Mouse (Mus musculus): ENCODE measurements around the gene Fbxo17. TPM values are rescaled to one million over a fixed set of nuclear protein-coding genes. Genes with fewer than 3 reads are reported as not detected.

The Fbxo17 gene
- total and polyA plus RNA-seq, 3 experiments, result 0.25 to 0.26 TPM; not detected in 1

- TF ChIP-seq ETS1 (conservative IDR thresholded peaks at IDR 0.05; ENCODE audit: low read depth, low read length) (0 out of 2 replicates have a peak, but pooled peaks have one; percentile 22), USF2 (conservative IDR thresholded peaks at IDR 0.05; ENCODE audit: low read depth, low read length) (no peak; the same call in 1 of the 2 replicates), ZNF384 (IDR thresholded peaks at IDR 0.05; ENCODE audit: low read depth, low read length) (no peak), SIN3A (IDR thresholded peaks at IDR 0.05; ENCODE audit: low read length) (peak; percentile 97), JUN (IDR thresholded peaks at IDR 0.05; ENCODE audit: insufficient read depth, low read depth, low read length) (no peak), POLR2AphosphoS2 (IDR thresholded peaks at IDR 0.05; ENCODE audit: low read depth, low read length) (no peak; the same call in 1 of the 2 replicates), MYC (IDR thresholded peaks at IDR 0.05; ENCODE audit: low read depth, low read length) (peak; percentile 82), ZC3H11A (IDR thresholded peaks at IDR 0.05; ENCODE audit: low read depth, low read length) (no peak), CTCF (conservative IDR thresholded peaks at IDR 0.05 in 1 of 2, IDR thresholded peaks at IDR 0.05 in 1 of 2; ENCODE audit: low read depth in 2 of 2, low read length in 2 of 2) (no peak), BHLHE40 (IDR thresholded peaks at IDR 0.05; ENCODE audit: low read depth, low read length) (peak; percentile 79), MAX (IDR thresholded peaks at IDR 0.05; ENCODE audit: low read length) (peak; percentile 75), GABPA (IDR thresholded peaks at IDR 0.05; ENCODE audit: insufficient replicate concordance, low read depth, low read length) (peak; percentile 88; the same call in 1 of the 2 replicates)
Measured at GRCm38 (mm10) chr7:28766173-28766879, 49.7 kb downstream of the Fbxo17 start, which contains the start of gene Sirt2 (continued).

GRCm38 (mm10) chr7:28766910-28767309 is 50.3 kb downstream of the Fbxo17 start:
- Histone ChIP-seq H3K9ac (ENCODE audit: insufficient read depth, low read depth) (peak overlapping the region; percentile 84), H3K27me3 (replicated peaks) (no peaks in the 10 kb centered on the region), H3K36me3 (replicated peaks in 1 of 2; ENCODE audit: control insufficient read depth in 1 of 2, insufficient read depth in 1 of 2, low read length in 1 of 2) (peaks cover 13 to 38% of the 10 kb centered on the region in 2 experiments), H3K79me2 (replicated peaks; ENCODE audit: control insufficient read depth, extremely low read depth, insufficient read depth, poor library complexity, severe bottlenecking) (peaks cover 34% of the 10 kb centered on the region), H3K4me2 (ENCODE audit: insufficient read depth, low read depth, poor library complexity, severe bottlenecking) (peak overlapping the region; percentile 83), H3K9me3 (replicated peaks; ENCODE audit: low read length) (no peaks in the 10 kb centered on the region), H3K4me3 (replicated peaks in 1 of 3; ENCODE audit: low read depth in 2 of 3, low read length in 2 of 3, poor library complexity in 1 of 3) (peak overlapping the region; percentile 72 to 88 (median 81)), H3K4me1 (ENCODE audit: control insufficient read depth in 1 of 2, insufficient read depth in 2 of 2) (peaks cover 14 to 40% of the 10 kb centered on the region in 2 experiments), H3K27ac (ENCODE audit: insufficient read depth, low read depth) (no peak overlapping the region)
- in situ Hi-C loops (cut with MboI; ENCODE audit: low pct_ligation_motif_present, low pct_unique_long_range_greater_than_20kb, low sequenced_read_pairs) (no loop called here), dilution Hi-C loops (cut with MboI; ENCODE audit: extremely low pct_ligation_motif_present, extremely low pct_unique_long_range_greater_than_20kb, low sequenced_read_pairs) (no loop called here)
- no peak for TF ChIP-seq JUN (IDR thresholded peaks at IDR 0.05; ENCODE audit: insufficient read depth, low read depth, low read length)
- TF ChIP-seq ZC3H11A (IDR thresholded peaks at IDR 0.05; ENCODE audit: low read depth, low read length), result no peak
- no peak for TF ChIP-seq CHD1 (IDR thresholded peaks at IDR 0.05; ENCODE audit: low read depth, low read length)
- no peak for TF ChIP-seq SMC3 (IDR thresholded peaks at IDR 0.05; ENCODE audit: low read depth, low read length)
- no peak for TF ChIP-seq BHLHE40 (IDR thresholded peaks at IDR 0.05; ENCODE audit: low read depth, low read length)
- no peak for TF ChIP-seq USF2 (conservative IDR thresholded peaks at IDR 0.05; ENCODE audit: low read depth, low read length)
- no peak for TF ChIP-seq KAT2A (IDR thresholded peaks at IDR 0.05; ENCODE audit: insufficient replicate concordance, low read length)
- no peak for TF ChIP-seq RAD21 (IDR thresholded peaks at IDR 0.05; ENCODE audit: low read depth, low read length)
- TF ChIP-seq HCFC1 (IDR thresholded peaks at IDR 0.05; ENCODE audit: low read depth, low read length), result no peak
- no peak for TF ChIP-seq ELF1 (IDR thresholded peaks at IDR 0.05; ENCODE audit: low read depth, low read length)
- no peak for DNase-seq (ENCODE audit: extremely low read depth)
